Mouse (Mus musculus): ENCODE results near the gene Ehmt1. TPM values are rescaled to one million over a fixed set of nuclear protein-coding genes. Genes with fewer than 3 reads are reported as not detected.
A peak's percentile ranks its signal among the peaks of the same experiment; 100 is the strongest.

Gene Ehmt1
- polyA plus RNA-seq, 1 experiment from 2014 or later = 56.0 TPM

- Histone ChIP-seq H3K36me3 (ENCODE audit: control insufficient read depth, insufficient read depth, low read length) (no peaks in the 10 kb centered on the region), H3K9me3 (ENCODE audit: control insufficient read depth, low read length) (no peaks in the 10 kb centered on the region), H3K9ac (ENCODE audit: low read depth, low read length) (peak within 1 kb of the TSS; percentile 90), H3K27ac (ENCODE audit: low read length) (peak within 1 kb of the TSS; percentile 97), H3K4me3 (ENCODE audit: low read length) (peak within 1 kb of the TSS; percentile 81), H3K4me1 (ENCODE audit: control insufficient read depth, insufficient read depth, low read length) (peaks cover 7% of the 10 kb centered on the region; the same call in 1 of the 2 replicates), H3K4me2 (ENCODE audit: low read depth, low read length) (peak within 1 kb of the TSS; percentile 94), H3K27me3 (replicated peaks; ENCODE audit: control insufficient read depth, insufficient read depth, low read length) (no peaks in the 10 kb centered on the region)
- peak; percentile 97 for ATAC-seq
- WGBS = under 1% methylated on average over 49 of the region's 49 CpGs
Observed at GRCm38 (mm10) chr2:24935057-24935796, 15.8 kb upstream of the Ehmt1 start, which contains the start of gene Arrdc1. Arrdc1 (minus strand) TSS chr2:24935252.

- ATAC-seq = peak; percentile 86
- H3K27ac ChIP-seq (ENCODE audit: low read length) = peak overlapping the region; percentile 97
- H3K9me3 ChIP-seq (ENCODE audit: control insufficient read depth, low read length) = no peaks in the 10 kb centered on the region
- peak overlapping the region; percentile 90 for H3K9ac ChIP-seq (ENCODE audit: low read depth, low read length)
- WGBS = 4% methylated on average over 18 of the region's 19 CpGs
- H3K4me2 ChIP-seq (ENCODE audit: low read depth, low read length) = peak overlapping the region; percentile 94
- peak overlapping the region; percentile 81 for H3K4me3 ChIP-seq (ENCODE audit: low read length)
- H3K4me1 ChIP-seq (ENCODE audit: control insufficient read depth, insufficient read depth, low read length) = peaks cover 7% of the 10 kb centered on the region; the same call in 1 of the 2 replicates
- no peaks in the 10 kb centered on the region for H3K36me3 ChIP-seq (ENCODE audit: control insufficient read depth, insufficient read depth, low read length)
- H3K27me3 ChIP-seq (replicated peaks; ENCODE audit: control insufficient read depth, insufficient read depth, low read length) = no peaks in the 10 kb centered on the region
Observed at GRCm38 (mm10) chr2:24934441-24934963, 15.1 kb upstream of the Ehmt1 start.

- Histone ChIP-seq H3K27ac (ENCODE audit: low read length) (no peak overlapping the region), H3K9me3 (ENCODE audit: control insufficient read depth, low read length) (no peaks in the 10 kb centered on the region), H3K4me3 (ENCODE audit: low read length) (no peak overlapping the region), H3K4me1 (ENCODE audit: control insufficient read depth, insufficient read depth, low read length) (peaks cover 13% of the 10 kb centered on the region), H3K9ac (ENCODE audit: low read depth, low read length) (no peak overlapping the region), H3K4me2 (ENCODE audit: low read depth, low read length) (no peak overlapping the region), H3K27me3 (replicated peaks; ENCODE audit: control insufficient read depth, insufficient read depth, low read length) (no peaks in the 10 kb centered on the region), H3K36me3 (ENCODE audit: control insufficient read depth, insufficient read depth, low read length) (no peaks in the 10 kb centered on the region)
- no peak for ATAC-seq
- 88% methylated on average over 5 of the region's 5 CpGs for WGBS
Observed at GRCm38 (mm10) chr2:24929593-24929992, 10.2 kb upstream of the Ehmt1 start.

- WGBS = 46% methylated on average over 2 of the region's 2 CpGs
- no peaks in the 10 kb centered on the region for H3K36me3 ChIP-seq (ENCODE audit: control insufficient read depth, insufficient read depth, low read length)
- ATAC-seq = peak; percentile 74
- no peak overlapping the region for H3K27ac ChIP-seq (ENCODE audit: low read length)
- H3K4me1 ChIP-seq (ENCODE audit: control insufficient read depth, insufficient read depth, low read length) = peaks cover 13% of the 10 kb centered on the region
- no peak overlapping the region for H3K9ac ChIP-seq (ENCODE audit: low read depth, low read length)
- no peaks in the 10 kb centered on the region for H3K27me3 ChIP-seq (replicated peaks; ENCODE audit: control insufficient read depth, insufficient read depth, low read length)
- no peak overlapping the region for H3K4me2 ChIP-seq (ENCODE audit: low read depth, low read length)
- H3K4me3 ChIP-seq (ENCODE audit: low read length) = no peak overlapping the region
- H3K9me3 ChIP-seq (ENCODE audit: control insufficient read depth, low read length) = no peaks in the 10 kb centered on the region
Observed at GRCm38 (mm10) chr2:24929119-24929518, 9.7 kb upstream of the Ehmt1 start.

GRCm38 (mm10) chr2:24927810-24928479 is 8.5 kb upstream of the Ehmt1 start:
- Histone ChIP-seq H3K4me3 (ENCODE audit: low read length) (no peak overlapping the region), H3K36me3 (ENCODE audit: control insufficient read depth, insufficient read depth, low read length) (no peaks in the 10 kb centered on the region), H3K27ac (ENCODE audit: low read length) (peak overlapping the region; percentile 33), H3K9me3 (ENCODE audit: control insufficient read depth, low read length) (no peaks in the 10 kb centered on the region), H3K27me3 (replicated peaks; ENCODE audit: control insufficient read depth, insufficient read depth, low read length) (no peaks in the 10 kb centered on the region), H3K4me2 (ENCODE audit: low read depth, low read length) (no peak overlapping the region), H3K4me1 (ENCODE audit: control insufficient read depth, insufficient read depth, low read length) (peaks cover 8% of the 10 kb centered on the region), H3K9ac (ENCODE audit: low read depth, low read length) (peak overlapping the region; percentile 15; the same call in 1 of the 2 replicates)
- ATAC-seq = peak; percentile 83
- WGBS = 51% methylated on average over 4 of the region's 4 CpGs

- Histone ChIP-seq H3K27ac (ENCODE audit: low read length) (no peak overlapping the region), H3K36me3 (ENCODE audit: control insufficient read depth, insufficient read depth, low read length) (no peaks in the 10 kb centered on the region), H3K9me3 (ENCODE audit: control insufficient read depth, low read length) (no peaks in the 10 kb centered on the region), H3K9ac (ENCODE audit: low read depth, low read length) (no peak overlapping the region), H3K27me3 (replicated peaks; ENCODE audit: control insufficient read depth, insufficient read depth, low read length) (no peaks in the 10 kb centered on the region), H3K4me1 (ENCODE audit: control insufficient read depth, insufficient read depth, low read length) (peaks cover 8% of the 10 kb centered on the region), H3K4me2 (ENCODE audit: low read depth, low read length) (no peak overlapping the region), H3K4me3 (ENCODE audit: low read length) (no peak overlapping the region)
- 59% methylated on average over 7 of the region's 7 CpGs for WGBS
- no peak for ATAC-seq
Observed at GRCm38 (mm10) chr2:24926965-24927358, 7.5 kb upstream of the Ehmt1 start.

GRCm38 (mm10) chr2:24926345-24926964 is 7.0 kb upstream of the Ehmt1 start:
- Histone ChIP-seq H3K27me3 (replicated peaks; ENCODE audit: control insufficient read depth, insufficient read depth, low read length) (no peaks in the 10 kb centered on the region), H3K4me3 (ENCODE audit: low read length) (no peak overlapping the region), H3K4me1 (ENCODE audit: control insufficient read depth, insufficient read depth, low read length) (peaks cover 8% of the 10 kb centered on the region), H3K36me3 (ENCODE audit: control insufficient read depth, insufficient read depth, low read length) (no peaks in the 10 kb centered on the region), H3K4me2 (ENCODE audit: low read depth, low read length) (no peak overlapping the region), H3K9ac (ENCODE audit: low read depth, low read length) (no peak overlapping the region), H3K27ac (ENCODE audit: low read length) (no peak overlapping the region), H3K9me3 (ENCODE audit: control insufficient read depth, low read length) (no peaks in the 10 kb centered on the region)
- 82% methylated on average over 9 of the region's 9 CpGs for WGBS
- ATAC-seq = no peak

- H3K4me1 ChIP-seq (ENCODE audit: control insufficient read depth, insufficient read depth, low read length) = peaks cover 8% of the 10 kb centered on the region
- H3K27ac ChIP-seq (ENCODE audit: low read length) = no peak overlapping the region
- H3K9me3 ChIP-seq (ENCODE audit: control insufficient read depth, low read length) = no peaks in the 10 kb centered on the region
- no peak overlapping the region for H3K4me3 ChIP-seq (ENCODE audit: low read length)
- WGBS = 79% methylated on average over 8 of the region's 8 CpGs
- no peak for ATAC-seq
- H3K4me2 ChIP-seq (ENCODE audit: low read depth, low read length) = no peak overlapping the region
- H3K27me3 ChIP-seq (replicated peaks; ENCODE audit: control insufficient read depth, insufficient read depth, low read length) = no peaks in the 10 kb centered on the region
- H3K36me3 ChIP-seq (ENCODE audit: control insufficient read depth, insufficient read depth, low read length) = no peaks in the 10 kb centered on the region
- H3K9ac ChIP-seq (ENCODE audit: low read depth, low read length) = no peak overlapping the region
Observed at GRCm38 (mm10) chr2:24925284-24925683, 5.9 kb upstream of the Ehmt1 start.

GRCm38 (mm10) chr2:24923561-24923960 is 4.1 kb upstream of the Ehmt1 start:
- 52% methylated on average over 2 of the region's 2 CpGs for WGBS

More at GRCm38 (mm10) chr2:24923561-24923960, 4.1 kb upstream of the Ehmt1 start:
- H3K36me3 ChIP-seq (ENCODE audit: control insufficient read depth, insufficient read depth, low read length) = no peaks in the 10 kb centered on the region
- H3K27me3 ChIP-seq (replicated peaks; ENCODE audit: control insufficient read depth, insufficient read depth, low read length) = no peaks in the 10 kb centered on the region
- no peaks in the 10 kb centered on the region for H3K9me3 ChIP-seq (ENCODE audit: control insufficient read depth, low read length)
- peaks cover 8% of the 10 kb centered on the region for H3K4me1 ChIP-seq (ENCODE audit: control insufficient read depth, insufficient read depth, low read length)
- no peak overlapping the region for H3K9ac ChIP-seq (ENCODE audit: low read depth, low read length)
- ATAC-seq = no peak
- no peak overlapping the region for H3K4me3 ChIP-seq (ENCODE audit: low read length)
- H3K4me2 ChIP-seq (ENCODE audit: low read depth, low read length) = no peak overlapping the region
- no peak overlapping the region for H3K27ac ChIP-seq (ENCODE audit: low read length)

Data from intestine, embryonic 16.5 days (tissue).